Mouse (Mus musculus): ENCODE results near the gene Mical2. TPM values are rescaled to one million over a fixed set of nuclear protein-coding genes. Genes with fewer than 3 reads are reported as not detected.

Gene Mical2
- polyA plus RNA-seq, 1 experiment = 15.0 TPM

GRCm38 (mm10) chr7:112353939-112354338, 128.3 kb downstream of the Mical2 start:
- no peak for DNase-seq (ENCODE audit: low read depth)

GRCm38 (mm10) chr7:112354503-112354951, 128.9 kb downstream of the Mical2 start:
- no peak for DNase-seq (ENCODE audit: low read depth)

DNA sequence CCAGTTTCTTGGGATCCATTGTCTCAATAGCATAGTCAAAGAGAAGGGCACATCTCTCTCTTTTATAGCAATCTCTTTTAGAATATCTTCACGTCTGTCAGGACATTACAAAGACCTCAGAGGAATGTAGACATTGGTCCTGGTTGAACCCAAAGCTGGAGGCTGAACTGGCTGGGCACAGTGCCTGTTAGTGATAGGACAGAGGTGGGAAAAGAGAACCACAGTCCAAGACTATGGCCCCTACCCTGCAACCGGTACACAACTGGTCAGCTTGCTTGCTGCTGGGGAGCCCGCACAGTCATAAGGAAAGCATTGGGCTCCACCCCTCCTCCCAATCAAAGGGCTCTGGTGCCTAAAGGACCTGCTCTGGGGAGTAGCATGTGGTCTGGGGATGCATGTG, 133.9 kb downstream of the Mical2 start:
- no peak for DNase-seq (ENCODE audit: low read depth)

GRCm38 (mm10) chr7:112362574-112363200, 137.0 kb downstream of the Mical2 start:
- no peak for DNase-seq (ENCODE audit: low read depth)

DNA sequence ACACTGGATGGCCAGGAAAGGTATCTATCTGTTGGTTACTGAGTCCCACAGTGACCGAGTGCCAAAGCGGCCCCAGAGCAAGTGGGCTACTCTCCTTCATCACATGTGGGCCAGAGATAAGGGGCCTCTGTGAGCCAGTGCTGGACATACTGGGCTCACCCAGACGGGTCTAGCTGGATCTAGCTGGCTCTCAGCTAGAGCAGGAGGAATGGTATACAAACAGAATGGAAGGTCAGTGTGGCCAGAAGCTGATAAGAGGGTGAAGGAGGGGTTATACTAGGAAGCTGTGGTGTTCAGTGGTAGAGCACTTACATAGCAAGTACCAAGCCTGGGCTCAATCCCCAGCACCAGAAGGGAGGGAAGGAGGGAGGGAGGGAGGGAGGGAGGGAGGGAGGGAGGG, 140.2 kb downstream of the Mical2 start:
- DNase-seq (ENCODE audit: low read depth) = no peak

DNA sequence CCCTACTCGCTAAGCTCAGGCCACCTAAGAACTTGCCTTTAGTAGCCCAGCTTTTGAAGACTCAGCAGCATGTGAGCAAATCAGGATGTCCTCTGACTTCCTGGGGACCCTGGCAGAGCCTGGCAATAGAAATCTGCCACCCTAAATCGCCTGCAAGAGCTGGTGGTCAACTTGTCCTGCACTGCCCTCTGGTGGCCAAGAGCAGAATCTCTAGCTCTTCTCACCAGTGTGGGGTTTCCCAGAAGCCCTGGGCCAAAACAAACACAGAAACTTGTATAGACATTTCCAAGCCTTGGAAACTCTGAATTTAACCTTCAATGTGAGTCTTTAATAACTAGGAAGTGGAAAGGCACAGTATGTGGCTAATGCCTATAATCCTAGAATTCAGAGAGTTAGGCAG, 143.4 kb downstream of the Mical2 start:
- peak; percentile 64 for DNase-seq (ENCODE audit: low read depth)

GRCm38 (mm10) chr7:112369977-112370376, 144.3 kb downstream of the Mical2 start:
- DNase-seq (ENCODE audit: low read depth) = peak; percentile 61

GRCm38 (mm10) chr7:112371387-112371786, 145.7 kb downstream of the Mical2 start:
- DNase-seq (ENCODE audit: low read depth) = no peak

GRCm38 (mm10) chr7:112374035-112374434, 148.4 kb downstream of the Mical2 start:
- DNase-seq (ENCODE audit: low read depth) = no peak

GRCm38 (mm10) chr7:112375062-112375461, 149.4 kb downstream of the Mical2 start:
- no peak for DNase-seq (ENCODE audit: low read depth)

DNA sequence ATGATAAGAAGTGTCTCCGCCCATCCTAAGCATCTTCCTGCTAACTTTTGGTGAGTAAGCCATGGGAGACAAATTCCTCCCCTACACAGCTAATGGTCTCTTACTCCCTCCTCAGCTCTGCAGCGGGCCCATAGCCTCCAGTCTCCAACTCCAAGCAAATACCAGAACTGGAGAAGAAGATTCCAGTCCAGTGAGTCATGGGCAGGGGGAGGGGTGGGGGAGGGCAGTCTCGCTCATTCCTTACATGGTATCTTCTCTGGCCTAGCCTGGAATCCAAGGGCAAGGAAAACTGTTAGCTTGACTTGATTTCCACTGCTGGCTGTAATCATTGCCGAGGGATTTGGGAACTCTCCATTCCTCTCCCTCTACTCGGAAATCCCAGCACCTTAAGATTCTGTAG, 150.2 kb downstream of the Mical2 start:
- no peak for DNase-seq (ENCODE audit: low read depth)

DNA sequence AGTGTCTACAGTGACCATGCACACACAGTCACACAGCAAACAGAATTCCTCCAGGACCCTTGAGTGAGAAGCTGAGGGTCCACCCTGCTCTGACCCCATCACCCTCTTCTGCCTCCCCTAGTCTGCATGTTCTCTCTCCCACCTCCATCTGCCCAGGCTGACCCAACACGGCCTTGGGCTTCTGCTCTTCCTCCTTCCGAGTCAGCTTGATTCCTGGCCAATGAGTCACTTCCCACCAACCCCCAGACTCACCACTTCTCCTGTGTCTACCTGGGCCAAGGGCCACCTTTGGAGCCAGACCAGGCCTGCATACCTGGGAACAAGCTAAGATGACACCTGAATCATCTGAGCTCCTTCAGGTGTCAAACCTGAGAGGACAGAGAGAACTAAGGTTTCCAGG, 151.0 kb downstream of the Mical2 start:
- no peak for DNase-seq (ENCODE audit: low read depth)

DNA sequence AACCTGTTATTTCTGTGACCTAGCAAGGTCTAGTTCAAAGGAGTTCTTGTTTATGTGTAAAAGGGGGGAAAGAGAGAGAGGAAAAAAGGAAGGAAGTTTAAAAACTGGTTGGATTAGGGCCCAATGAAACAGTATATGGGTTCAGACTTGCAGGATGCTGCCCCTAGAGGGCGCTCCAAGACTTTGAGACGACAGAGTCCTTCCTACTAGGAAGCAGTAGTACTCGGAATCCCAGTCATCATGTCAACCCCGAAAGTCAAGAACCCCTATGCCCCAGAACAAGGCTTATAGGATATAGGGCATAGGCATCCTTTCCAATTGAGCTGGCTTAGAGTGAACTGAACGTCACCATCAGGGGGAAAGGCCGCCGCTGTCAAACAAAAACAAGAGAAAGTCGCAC, 151.7 kb downstream of the Mical2 start:
- DNase-seq (ENCODE audit: low read depth) = no peak

DNA sequence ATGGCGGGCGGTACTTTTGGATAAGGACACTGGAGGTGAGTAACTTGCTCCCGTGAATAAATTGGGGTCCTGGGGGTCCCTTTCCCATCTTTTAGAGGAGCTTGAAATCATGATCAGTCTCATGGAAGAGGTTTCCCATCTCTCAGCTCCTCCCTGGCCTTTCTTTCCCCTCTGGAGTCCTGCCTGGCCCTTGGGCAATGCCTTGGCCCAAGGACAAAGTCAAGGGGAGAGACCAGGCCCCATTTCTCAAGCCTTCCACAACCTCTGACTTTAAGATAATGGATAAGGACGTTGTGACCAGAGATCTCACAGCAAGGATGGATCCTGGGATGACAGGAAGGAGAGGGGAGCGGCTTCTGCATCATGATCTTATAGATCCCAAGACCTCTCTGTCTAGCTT, 152.4 kb downstream of the Mical2 start:
- no peak for DNase-seq (ENCODE audit: low read depth)

- DNase-seq (ENCODE audit: low read depth) = no peak
Observed at GRCm38 (mm10) chr7:112378476-112378875, 152.8 kb downstream of the Mical2 start.

DNA sequence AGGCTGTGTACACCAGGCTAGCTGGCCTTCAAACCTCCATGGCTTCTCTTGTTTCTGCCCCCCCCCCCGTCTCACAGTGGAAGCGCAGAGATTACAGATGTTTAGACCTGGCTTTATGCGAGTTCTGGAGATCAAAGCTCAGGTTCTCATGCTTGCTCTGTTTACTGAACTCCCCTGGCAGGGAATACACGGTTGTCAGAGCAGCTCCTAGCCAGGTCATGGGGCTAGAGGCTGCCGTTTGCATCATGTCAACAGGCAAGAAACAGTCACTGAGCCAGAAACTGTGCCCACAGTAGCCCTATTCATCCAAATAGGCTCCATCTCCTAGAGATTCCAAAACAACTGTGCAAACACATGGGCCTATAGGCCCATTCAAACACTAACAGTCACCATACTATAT, 160.9 kb downstream of the Mical2 start:
- no peak for DNase-seq (ENCODE audit: low read depth)

GRCm38 (mm10) chr7:112387876-112388275, 162.2 kb downstream of the Mical2 start:
- no peak for DNase-seq (ENCODE audit: low read depth)

GRCm38 (mm10) chr7:112388363-112388875, 162.8 kb downstream of the Mical2 start:
- no peak for DNase-seq (ENCODE audit: low read depth)

GRCm38 (mm10) chr7:112389611-112390251, 164.1 kb downstream of the Mical2 start:
- no peak for DNase-seq (ENCODE audit: low read depth)

DNA sequence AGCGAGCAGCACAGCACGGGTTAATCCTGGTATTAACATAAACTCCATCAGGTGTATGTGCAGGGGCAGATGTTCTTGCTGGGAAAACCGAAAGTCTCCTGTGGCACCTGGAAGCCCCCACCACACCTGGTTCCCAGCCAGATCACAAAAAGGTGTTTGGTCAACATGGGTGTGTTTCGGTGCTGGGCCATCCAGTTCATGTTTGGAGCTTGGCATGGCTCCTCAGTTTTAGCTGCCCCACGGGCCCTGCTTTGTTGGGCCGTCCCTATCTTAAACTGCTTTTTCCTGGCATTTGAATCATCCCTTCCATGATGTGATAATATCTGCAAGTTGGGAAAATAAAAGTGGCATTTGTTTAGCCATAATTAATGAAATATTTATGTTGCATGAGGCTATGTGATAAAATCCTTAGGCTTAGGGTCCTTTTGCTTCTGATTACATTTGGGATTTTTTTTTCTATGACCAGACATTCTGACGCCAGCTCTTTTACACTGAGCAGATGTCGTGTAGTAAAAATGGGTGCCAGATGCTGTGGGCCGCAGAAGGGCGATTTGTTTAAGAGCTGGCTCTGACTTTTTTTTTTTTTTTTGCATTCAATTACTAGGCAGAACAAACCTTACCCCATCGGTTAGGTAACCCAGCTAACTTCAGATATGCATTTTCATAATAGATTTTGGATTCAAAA, 164.7 kb downstream of the Mical2 start:
- DNase-seq (ENCODE audit: low read depth) = no peak

- DNase-seq (ENCODE audit: low read depth) = peak; percentile 42
Observed at GRCm38 (mm10) chr7:112390937-112391605, 165.4 kb downstream of the Mical2 start.

DNA sequence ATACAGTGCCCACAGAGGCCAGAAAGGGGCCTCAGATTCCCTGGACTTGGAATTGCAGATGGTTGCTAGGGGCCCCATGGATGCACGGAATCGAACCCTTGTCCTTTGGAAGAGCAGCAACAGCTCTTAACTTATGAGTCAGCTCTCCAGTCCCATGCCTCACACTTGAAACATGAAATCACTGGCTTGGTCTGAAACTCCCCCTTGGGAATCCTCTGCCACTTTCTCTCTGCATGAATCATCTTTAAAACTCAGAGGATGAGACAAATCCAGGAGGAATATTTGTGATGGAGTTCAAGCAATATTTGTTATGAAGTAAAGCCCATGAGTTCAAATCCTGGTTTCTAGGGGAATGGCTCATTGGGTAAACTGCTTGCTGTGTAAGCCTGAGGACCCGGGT, 172.1 kb downstream of the Mical2 start:
- DNase-seq (ENCODE audit: low read depth) = no peak
